Mouse (Mus musculus): ENCODE measurements around the gene Thra.

- no peak for TF ChIP-seq CTCF (IDR thresholded peaks at IDR 0.05)
- no peak for TF ChIP-seq POLR2A (IDR thresholded peaks at IDR 0.05; ENCODE audit: insufficient read depth, low read depth, low read length)
Measured at GRCm38 (mm10) chr11:98788139-98788538, 47.7 kb downstream of the Thra start.
